Mouse (Mus musculus): ENCODE results near the gene Ms4a2.

The Ms4a2 gene

GRCm38 (mm10) chr19:11589891-11590449 is 33.5 kb downstream of the Ms4a2 start:
- ATAC-seq (ENCODE audit: insufficient number of reproducible peaks, low FRiP score, low TSS enrichment), result no peak

GRCm38 (mm10) chr19:11589205-11589604 is 34.3 kb downstream of the Ms4a2 start:
- no peak for ATAC-seq (ENCODE audit: insufficient number of reproducible peaks, low FRiP score, low TSS enrichment)

GRCm38 (mm10) chr19:11574965-11575364 is 48.6 kb downstream of the Ms4a2 start:
- no peak for ATAC-seq (ENCODE audit: insufficient number of reproducible peaks, low FRiP score, low TSS enrichment)

Measured in cerebellum, adult (tissue).